Mouse (Mus musculus) CD4-positive, CD25-positive, alpha-beta regulatory T cell, adult 2 months (primary cell): ENCODE measurements around the gene Fam20a.
"Not testable (repeated sequence)": the region's sequence is repeated elsewhere in the genome, so short reads cannot be mapped to it uniquely, and the experiment has no call there.

ENCODE experiments used
- DNase-seq: peaks from one replicate; pipeline ENCODE4 v3.0.0-alpha.2; 2012; ENCODE audit warnings: low read depth, low spot score

Fam20a gene

DNA sequence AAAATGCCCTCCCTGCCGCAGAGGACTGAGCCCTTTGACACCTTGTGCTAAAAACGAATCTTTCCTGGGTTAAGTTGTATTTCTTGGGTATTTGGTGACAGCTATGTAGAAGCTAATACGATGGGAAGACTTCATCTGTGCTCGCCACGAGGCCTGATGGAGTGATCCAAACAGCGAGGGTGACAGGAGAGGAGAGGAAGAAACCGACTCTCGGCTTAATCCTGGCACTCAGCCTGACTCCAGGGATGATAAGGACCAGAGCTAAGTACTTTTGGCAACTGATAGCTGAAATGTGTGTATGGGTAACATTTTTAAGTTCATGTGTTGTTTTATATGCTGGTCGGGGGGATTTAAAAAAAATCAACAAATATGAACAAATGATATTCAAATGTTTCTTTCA, 41.1 kb downstream of the Fam20a start:
- DNase-seq: no peak

DNA sequence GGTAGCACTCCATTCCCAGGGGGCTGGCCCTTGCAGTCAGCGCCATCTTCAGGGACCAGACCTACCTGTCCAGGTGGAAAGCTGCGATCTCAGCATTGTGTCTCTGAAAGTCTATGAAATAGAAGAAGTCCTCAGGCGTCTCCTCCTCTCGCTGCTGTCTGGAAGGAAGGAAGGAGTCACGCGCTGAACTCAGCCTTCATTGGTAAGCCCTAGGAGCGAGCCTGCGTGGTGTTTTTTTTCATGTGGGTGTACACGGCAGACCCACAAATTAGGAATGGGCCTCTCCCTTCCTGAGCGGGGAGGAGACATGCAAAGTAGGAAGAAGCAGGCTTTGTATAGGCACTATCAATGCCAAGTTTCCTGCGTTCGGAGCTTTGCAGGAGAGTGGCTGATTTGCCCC, 43.8 kb downstream of the Fam20a start:
- DNase-seq: no peak

DNA sequence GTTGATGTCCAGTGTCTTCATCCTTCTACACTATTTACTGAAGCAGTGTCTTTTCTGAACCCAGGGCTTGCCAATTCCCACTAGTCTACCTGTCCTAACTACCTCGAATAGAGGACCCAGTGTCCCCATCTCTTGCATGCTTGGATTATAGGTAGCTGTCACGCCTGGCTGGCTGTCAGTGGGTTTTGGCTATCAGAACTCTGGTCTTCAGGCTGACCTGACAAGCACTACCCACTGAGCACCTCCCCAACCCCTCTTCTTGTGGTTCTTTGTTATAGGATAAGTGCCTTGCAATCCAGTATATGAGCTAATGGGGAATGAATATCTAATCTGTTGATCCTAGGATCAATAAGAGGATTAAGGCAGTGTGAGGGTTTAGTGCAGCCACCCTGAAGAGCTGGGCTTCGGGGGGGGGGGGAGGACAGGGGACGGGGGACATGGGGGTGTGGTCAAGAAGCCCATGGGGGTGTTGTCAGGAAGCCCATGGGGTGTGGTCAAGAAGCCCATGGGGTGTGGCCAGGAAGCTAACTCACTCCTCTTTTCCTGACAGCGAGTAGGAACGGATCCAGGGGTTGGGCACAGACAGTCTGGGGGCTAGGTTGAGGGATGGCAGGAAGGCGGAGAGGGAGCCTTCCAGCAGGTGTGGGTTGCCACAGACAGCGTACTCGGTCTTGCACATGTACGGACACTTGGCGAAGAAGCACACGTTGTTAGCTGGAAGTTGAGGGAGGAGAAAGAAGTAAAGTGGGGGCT, 45.3 kb downstream of the Fam20a start:
- DNase-seq: no peak

DNA sequence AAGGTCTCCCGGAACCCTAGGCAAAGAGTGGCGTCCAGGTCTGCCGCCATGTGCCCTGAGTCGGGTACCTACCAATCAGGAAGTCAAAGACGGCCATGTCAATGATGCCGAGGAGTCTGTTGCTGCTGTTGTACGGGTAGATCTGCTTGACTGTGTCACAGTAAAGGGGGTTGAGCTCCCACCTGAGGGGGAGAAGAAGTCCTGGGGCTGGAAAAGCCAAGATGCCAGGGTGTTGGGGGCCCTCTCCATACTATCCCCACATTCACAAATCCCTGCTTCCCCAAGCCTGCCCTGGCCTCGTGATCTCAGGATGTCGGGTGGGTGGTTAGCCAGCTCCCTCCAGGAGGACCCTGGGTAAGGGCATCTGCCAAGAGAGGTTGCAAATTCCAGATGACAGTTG, 46.3 kb downstream of the Fam20a start:
- no peak for DNase-seq

DNA sequence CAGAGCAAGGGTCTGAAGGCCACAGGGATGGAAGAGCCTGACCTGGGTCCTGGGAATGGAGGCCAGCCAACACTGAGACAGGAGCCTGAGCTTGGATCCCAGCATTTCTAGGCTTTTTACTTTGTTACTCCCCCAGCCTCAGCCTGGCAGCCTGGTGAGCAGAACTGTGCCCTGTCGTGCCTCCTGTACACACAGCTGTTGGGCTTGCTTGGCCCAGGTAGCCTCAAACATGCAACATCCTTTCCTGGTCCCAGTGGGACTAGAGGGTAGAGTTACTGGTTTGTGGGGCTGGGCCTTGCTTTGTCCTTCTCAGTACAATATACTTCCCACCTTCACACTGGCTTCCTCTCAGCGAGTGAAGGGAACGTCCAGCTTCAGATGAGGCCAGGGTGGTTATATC, 46.9 kb downstream of the Fam20a start:
- DNase-seq: no peak

DNA sequence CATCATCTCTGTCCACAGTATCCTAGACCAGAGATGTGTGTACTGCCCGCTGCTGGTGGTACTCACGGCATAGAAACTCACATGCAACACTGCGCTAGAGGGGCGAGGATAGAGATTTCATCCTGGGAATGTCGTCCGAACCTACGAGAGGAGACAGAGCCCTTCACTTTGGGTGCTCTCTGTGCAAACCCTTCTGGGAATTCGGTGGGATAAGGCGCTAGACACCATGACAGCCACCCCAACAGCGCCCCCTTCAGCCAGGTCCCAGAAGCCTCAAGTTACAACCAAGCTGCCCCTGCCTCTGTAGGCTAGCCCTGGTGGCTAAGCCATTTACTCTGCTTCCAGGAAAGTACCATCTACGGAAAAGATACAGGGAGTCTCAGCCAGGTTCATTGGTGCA, 47.5 kb downstream of the Fam20a start:
- no peak for DNase-seq

DNA sequence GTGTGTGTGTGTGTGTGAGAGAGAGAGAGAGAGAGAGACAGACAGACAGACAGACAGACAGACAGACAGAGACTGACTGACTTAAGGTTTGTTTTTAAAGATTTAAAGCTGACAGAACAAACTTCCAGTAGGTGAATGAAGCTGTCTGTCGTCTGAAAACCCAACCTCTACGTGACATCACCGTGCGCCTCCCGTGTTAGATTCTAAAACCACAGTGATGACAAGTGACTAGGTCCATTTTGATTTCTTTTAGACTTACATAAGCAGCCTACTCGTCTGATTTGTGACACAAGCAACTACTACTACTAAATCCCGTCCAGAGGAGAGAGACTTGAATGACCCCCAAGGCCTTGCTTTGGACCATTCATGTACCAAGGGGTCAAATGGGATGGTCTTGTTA, 48.3 kb downstream of the Fam20a start:
- DNase-seq: peak; percentile 70

DNA sequence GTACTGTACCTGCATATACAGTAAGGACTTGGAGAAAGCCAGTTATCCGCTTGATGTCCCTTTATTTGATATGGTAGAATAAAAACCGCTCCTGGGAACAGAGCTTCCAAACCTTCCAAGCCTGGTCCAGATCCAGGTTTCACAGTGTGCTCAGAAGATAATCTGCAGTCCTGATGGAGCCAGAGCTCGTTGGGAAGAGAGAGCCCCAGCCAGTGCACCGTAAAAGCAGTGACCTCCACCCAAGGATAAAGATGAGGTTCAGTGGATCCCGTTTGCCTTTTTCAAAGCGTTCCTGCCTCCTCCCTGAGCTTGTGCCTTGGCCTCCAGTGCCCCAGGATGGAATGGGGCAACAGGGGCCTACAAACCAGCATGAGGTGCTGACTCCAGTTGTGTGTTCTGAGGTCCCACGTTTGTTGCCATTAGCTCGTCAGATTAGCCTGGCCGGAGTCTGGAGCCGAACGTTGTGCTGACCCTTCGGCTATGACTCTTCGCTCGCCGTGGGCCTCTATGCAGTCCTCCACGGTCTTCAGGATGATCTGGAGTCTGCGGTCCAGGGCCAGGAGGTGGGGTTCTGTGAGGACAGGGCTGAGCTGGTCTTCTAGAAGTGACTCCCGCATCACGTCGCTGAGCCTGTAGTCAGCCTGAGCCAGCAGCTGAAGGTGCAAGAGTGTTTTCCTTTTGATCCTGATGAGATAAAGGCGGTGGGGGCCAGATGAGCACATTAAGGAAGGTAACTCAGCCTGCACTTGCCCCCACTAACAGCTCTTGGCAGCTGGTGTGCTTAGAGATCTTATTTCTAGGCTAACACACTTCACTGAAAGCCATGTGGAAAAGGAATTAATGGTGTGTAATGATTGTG, 49.0 kb downstream of the Fam20a start:
- no peak for DNase-seq

DNA sequence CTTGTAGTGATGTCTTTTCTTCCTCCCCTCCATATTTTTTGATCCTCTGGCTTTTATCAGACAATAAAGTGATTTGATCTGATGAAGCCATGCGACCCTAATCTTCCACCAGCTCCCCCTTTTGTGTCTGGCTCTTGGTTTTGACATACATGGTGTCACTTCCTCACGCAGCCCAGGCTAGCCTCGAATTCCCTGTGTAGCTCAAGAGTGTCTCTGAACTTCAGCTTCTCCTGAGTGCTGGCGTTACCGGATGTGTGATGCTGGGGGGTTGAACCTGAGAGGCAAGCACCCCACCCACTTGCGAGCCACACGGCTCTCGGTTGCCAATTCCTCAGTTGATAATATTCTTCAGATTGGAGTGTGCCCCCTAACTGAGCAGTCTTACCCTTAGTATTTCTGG, 49.7 kb downstream of the Fam20a start:
- DNase-seq: peak; percentile 38

DNA sequence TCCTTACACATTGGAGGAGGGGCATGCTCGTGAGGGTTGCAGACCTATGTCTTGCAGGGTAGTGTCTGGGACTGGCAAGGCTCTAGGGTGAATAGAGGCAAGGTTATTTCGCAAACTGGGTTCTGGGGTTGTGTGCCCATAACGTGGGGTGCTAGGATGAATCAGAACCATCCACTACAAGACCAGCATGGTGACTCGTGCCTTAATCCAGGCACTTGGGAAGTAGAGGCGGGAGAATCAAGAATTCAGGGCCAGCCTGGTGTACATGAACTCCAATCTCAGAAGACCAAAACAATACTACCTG, 50.1 kb downstream of the Fam20a start:
- no peak for DNase-seq

DNA sequence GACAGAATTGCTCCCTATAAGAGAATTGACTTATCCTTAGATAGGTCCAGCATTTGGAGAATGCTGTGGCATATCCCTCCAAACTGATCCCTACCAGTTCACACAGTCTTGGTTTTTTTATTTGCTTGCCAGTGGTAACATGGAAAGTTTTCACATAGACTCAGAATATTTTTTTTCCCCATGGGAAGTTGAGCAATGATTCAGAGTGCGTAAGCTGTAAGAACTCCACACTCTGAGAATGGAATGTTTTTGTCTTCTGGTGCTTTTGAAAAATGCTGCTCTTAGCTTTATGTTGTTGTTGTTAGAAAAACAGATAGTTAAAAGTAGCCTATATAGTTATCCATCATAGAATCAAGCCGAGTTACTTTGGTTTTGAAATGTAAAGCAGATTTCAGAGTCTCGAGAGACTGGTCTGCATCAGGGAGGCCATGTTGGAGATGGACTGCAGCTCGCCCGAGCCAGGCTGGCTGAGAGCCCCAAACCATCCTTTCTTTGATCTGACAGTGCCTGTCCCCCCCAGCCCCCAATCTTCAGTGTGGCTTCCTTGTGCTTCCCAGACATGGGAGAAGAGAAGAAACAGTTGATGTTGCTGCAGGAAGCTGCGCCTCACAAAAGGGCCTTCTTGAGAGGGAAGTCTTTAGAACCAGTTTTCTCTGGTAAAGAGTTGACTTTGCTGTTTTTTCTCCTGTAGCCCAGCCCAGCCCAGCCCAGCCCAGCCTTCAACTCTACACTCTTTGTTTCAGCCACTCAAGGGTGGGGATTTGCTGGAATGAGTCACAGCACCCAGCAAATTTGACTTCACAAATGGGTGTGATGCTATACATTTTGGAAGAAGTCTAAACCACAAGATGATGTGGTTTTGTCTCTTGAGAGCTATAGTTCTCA, 50.7 kb downstream of the Fam20a start:
- DNase-seq: peak; percentile 67

DNA sequence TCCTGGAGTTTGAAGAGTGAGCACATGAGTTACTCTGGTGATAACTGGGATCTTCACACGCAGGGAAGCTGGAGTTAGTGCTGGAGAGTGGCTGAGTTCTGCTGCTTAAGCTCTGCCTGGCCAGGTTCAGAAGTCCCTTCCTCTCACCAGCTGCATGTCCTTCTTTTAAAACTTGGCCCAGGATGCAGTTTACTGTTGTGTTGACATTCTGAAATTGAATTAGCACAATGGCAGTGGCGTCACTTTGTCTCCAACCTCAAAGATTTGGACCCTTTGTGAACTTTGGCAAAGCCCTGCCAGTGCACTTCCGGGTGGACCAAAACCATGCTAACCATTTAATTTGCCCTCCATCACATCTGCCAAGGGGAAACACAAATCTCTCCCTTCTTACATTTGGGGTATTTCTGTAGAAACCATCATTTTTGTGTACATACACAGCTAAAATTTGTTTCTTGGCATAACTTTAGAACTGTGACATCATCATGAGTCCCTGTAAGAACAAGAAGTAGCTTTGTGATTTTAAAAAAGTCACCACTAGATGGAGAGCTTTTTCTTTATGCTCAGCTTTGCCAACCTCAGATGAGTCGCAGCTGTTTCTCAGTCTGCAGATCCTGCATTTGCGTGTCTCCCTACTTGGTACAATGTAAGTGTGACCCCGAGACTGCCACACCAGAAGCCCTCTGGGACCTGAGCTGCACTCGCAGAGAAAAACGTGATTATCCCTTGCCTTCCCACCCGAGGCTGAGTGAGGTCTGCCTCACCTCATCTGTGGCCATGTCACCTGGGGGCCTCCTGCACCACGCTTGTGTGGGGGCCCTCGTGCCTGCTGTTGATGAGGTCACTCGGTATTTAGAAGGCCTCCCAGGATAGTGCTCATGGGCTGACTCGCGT, 51.8 kb downstream of the Fam20a start:
- DNase-seq: peak; percentile 76

DNA sequence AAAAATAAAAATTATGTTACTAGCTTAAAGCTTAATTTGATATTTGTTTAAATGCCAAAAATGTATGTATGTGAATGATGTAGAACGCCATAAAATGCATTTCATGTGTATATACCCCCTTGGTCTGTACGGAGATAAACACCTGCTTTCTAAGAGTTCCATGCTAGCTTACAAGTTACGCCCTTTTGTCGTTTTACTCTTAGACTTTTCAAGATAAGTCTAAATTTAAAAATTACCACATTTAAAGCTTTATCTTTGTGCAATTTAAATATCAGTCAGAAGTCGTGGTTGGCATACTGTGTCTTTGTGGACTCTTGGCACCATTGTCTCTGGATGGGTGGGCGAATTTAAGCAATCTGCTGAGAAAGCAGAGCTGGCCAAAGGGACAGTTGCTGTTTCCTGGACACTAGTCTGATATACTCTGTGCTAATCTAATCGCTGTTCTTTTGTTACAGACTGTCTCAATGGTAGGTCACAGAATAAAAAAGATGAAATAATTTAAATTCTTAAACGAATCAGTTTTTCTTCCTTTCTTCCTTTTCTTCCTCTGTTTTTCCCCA, 52.9 kb downstream of the Fam20a start:
- DNase-seq: no peak

DNA sequence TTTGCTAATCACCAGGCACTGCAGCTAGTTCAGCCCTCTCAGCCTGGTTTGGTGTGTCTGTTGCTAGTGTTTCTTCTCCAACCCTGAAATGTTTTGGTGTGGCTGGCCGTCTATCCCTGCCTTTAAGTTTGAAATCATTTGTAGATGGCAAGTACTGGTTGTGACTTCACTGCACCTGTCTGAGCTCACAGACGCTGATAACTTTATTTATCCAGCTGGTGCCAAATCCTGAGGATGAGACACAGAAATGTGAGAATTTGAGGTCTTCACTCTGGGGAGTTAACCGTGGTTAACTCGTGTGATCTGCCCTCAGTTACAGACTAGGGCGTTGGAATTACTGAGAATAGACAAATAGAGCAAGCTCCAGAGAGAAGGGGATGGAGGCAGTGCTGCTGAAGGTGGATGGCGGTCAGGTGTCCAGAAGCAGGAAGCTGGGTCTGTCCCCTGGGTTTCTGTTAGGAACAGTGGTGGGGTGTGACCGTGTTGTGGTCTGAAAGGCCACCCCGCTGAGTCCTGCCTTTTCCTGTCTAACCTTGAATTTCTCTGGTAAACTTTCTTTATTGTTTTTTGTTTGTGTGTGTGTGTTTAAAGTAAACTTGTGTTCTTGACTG, 53.9 kb downstream of the Fam20a start:
- no peak for DNase-seq

DNA sequence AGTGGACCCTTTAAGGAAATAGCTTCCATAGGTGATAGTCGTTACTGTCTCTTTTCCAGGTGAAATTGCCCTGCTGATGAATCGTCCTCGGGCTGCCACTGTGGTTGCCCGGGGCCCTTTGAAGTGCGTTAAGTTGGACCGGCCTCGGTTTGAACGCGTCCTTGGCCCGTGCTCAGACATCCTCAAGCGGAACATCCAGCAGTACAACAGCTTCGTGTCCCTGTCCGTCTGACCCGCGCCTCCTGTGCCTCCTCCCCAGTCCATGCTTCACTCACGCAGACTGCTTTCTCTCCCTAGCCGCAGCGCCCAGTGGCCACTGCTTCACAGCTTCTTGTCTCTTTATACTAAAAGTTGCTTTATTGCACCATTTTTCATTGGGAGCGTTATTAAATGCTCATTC, 54.7 kb downstream of the Fam20a start:
- no peak for DNase-seq

DNA sequence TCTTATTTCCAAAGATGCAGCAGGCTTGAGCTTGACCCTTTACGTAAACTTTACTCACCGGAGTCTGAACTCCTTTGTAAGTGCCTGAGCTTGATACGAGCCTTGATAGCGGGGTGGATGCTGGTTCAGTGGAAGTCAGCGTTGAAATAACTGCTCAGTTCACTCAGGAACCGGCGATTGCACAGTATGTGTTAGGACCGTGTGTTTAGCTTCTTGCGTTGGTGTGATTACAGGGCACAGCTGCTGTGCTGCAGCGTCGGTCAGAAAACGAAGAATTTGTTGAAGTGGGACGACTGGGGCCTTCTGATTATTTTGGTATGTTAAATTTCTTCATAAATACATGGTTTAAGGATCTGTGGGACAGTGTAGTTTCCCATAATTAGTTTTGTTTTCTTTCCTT, 55.7 kb downstream of the Fam20a start:
- DNase-seq: no peak

DNA sequence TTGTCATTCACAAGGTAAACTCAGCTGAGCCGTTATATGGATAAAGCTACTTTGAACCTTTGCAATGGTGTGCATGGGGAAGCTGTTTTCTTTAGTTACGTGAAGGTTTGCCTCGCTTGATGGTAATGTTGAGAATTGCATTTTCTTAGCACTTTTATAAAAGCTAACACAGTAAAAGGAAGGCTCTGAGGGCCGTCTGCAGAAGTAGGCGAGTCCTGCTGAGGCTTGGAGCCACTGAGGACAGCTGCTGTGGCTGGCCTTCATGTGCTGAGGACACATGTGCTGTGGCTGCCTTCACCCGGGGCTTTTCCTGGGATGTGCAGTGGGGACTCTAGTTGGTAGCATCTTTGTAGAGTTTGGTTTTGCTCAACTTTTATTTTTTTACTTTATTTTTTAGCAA, 56.7 kb downstream of the Fam20a start:
- DNase-seq: no peak

DNA sequence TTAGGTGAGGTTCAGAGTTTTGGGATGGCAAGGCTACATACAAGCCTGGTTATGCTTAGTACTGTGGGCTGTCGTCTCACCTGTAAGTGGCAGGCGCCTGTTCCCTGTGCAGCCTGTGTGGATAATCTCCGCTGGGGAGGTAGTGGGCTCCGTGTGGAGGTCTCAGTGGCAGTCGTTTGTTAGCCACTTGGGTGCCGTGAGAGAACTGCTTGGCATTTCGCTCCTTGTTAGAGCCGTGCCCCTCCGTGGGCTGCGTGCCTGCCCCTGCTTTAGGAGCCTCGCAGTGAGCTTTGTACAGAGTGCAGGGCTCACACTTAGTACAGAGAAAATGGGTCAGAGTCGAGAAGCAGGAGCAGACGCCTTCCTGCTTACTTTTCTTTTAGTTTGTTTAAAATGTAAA, 57.8 kb downstream of the Fam20a start:
- DNase-seq: no peak

DNA sequence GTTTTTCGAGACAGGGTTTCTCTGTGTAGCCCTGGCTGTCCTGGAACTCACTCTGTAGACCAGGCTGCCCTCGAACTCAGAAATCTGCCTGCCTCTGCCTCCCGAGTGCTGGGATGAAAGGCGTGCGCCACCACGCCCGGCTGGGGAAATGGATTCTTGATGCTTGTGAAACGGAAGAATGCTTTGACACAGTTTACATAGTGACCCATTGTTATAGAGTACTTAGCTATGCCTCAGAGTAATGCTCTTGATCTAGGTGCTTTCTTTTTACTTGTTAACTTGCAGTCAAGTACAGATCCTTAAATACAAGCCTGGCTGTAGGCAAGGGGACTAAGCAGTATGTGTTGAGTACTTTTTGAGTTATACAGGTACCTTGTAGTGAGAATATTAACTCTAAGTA, 61.6 kb downstream of the Fam20a start:
- DNase-seq: not testable (repeated sequence)

DNA sequence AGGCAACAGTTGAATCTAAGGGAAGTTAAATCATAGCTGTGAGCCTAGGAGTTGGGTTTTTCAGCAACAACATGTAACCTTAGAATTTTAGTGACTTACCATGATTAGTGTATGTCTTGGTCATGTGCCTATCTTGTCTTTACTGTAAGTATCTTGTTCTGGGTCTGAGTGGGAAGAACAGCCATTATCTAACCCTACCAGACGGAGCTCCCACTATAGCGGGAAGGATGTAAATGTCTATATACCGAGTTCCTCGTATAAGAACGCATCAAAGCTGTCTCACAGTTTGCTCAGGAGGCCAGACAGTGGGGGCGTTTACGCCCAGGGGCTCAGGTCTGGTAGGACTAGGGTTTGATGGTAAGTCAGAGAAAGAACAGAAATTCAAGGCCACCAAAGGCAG, 65.8 kb downstream of the Fam20a start:
- no peak for DNase-seq

DNA sequence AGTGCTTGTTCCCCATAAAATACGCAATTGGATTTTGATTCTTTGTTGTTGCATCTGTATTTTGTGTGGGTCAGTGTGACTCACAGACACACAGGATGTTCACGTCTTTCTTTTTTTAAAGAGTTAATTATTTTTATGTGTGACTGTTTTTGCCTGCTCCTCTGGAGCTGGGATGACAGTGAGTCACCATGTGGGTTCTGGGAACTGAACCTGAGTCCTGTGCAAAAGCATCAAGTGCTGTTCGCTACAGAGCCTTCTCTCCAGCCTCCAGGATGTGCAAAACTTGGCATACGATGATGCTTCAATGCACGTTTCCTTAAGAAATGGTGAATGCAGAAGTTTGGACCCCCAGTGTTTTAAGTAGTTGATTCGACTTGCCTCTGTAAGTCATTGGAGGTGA, 67.5 kb downstream of the Fam20a start:
- no peak for DNase-seq
